Mouse (Mus musculus) forebrain, embryonic 11.5 days (tissue): ENCODE results near the gene Dagla. TPM values are rescaled to one million over a fixed set of nuclear protein-coding genes. Genes with fewer than 3 reads are reported as not detected.

Source experiments
- ATAC-seq: fragments of 200-750 bp; cut with Nextera tagmentation; replicated peaks from 2 replicates; pipeline ENCODE4 v1.8.0; 2017; ENCODE audit warnings: moderate TSS enrichment; ENCODE audit not compliant: low FRiP score
- DNase-seq: peaks from one replicate; pipeline ENCODE4 v3.0.0-alpha.2; 2017; ENCODE audit warnings: low spot score
- H3K27ac ChIP-seq: fragments of 300-500 bp; sonication (generic); 2 replicates; pipeline ENCODE4 v1.5.1; 2014; ENCODE audit warnings: low read depth, low read length
- H3K27me3 ChIP-seq: fragments of 300-500 bp; sonication (generic); 2 replicates; pipeline ENCODE4 v1.6.1; 2014; ENCODE audit warnings: mild to moderate bottlenecking, low read length, mixed read lengths; ENCODE audit not compliant: control insufficient read depth, insufficient read depth
- H3K36me3 ChIP-seq: fragments of 300-500 bp; sonication (generic); 2 replicates; pipeline ENCODE4 v1.6.1; 2014; ENCODE audit warnings: mild to moderate bottlenecking, low read length, moderate library complexity, mixed read lengths; ENCODE audit not compliant: control insufficient read depth, insufficient read depth
- H3K4me1 ChIP-seq: fragments of 300-500 bp; sonication (generic); replicated peaks from 2 replicates; pipeline ENCODE4 v1.6.1; 2014; ENCODE audit warnings: low read length, mixed read lengths; ENCODE audit not compliant: control insufficient read depth, insufficient read depth
- H3K4me2 ChIP-seq: fragments of 300-500 bp; sonication (generic); 2 replicates; pipeline ENCODE4 v1.6.1; 2014; ENCODE audit warnings: low read depth, mild to moderate bottlenecking, low read length, moderate library complexity, mixed read lengths; ENCODE audit not compliant: severe bottlenecking
- H3K4me3 ChIP-seq: fragments of 300-500 bp; sonication (generic); 2 replicates; pipeline ENCODE4 v1.5.1; 2014; ENCODE audit warnings: low read depth, low read length
- H3K9ac ChIP-seq: fragments of 300-500 bp; sonication (generic); 2 replicates; pipeline ENCODE4 v1.6.1; 2014; ENCODE audit warnings: low read length
- H3K9me3 ChIP-seq: fragments of 300-500 bp; sonication (generic); 2 replicates; pipeline ENCODE4 v1.6.1; 2016; ENCODE audit warnings: low read length, mixed read lengths; ENCODE audit not compliant: control insufficient read depth
- WGBS: fragments of 180-500 bp; shearing (Covaris S2); extraction: QIAGEN DNeasy Blood & Tissue Kit; methylation state at CpG from one replicate; pipeline ENCODE4 v1.1.7; 2014; 5-methylcytosine and 5-hydroxymethylcytosine counted together
- polyA plus RNA-seq: library from polyadenylated mRNA; unstranded; fragments of >200 nt; fragmentation: Nextera tagmentation; extraction: Ambion mirVana; gene quantifications from 2 replicates; pipeline ENCODE4 v1.2.1, GENCODE M21; 2014

Gene Dagla
- polyA plus RNA-seq, 1 experiment from 2014 or later = 2.5 TPM

DNA sequence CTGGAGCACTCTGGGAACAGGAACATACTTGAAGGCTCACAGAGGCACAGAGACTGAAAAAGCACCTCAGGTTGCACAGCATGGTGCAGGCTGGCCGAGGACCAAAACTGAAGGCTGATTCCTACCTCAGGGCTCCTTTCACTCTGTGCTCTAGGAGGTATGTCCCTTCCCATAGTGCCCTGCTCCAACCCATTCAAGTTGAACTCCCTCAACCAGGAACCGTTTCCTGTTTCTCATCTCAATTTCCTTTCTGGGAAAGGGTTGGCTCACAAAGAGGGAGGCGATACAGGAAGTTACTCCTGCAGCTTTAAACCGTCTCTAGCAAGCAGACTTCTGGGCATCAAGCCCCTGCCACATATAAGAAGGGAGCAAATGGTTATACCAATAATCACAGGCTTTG, 13.1 kb upstream of the Dagla start:
- Histone ChIP-seq H3K36me3 (no peaks in the 10 kb centered on the region), H3K27ac (no peak overlapping the region), H3K4me2 (no peak overlapping the region), H3K4me3 (no peak overlapping the region), H3K27me3 (no peaks in the 10 kb centered on the region), H3K9ac (no peak overlapping the region), H3K4me1 (no peaks in the 10 kb centered on the region), H3K9me3 (no peaks in the 10 kb centered on the region)
- DNase-seq (no peak), ATAC-seq (no peak)
- 81% methylated on average over 4 of the region's 4 CpGs for WGBS

- no peak for ATAC-seq
- Histone ChIP-seq H3K4me1 (no peaks in the 10 kb centered on the region), H3K36me3 (no peaks in the 10 kb centered on the region), H3K9ac (no peak overlapping the region), H3K9me3 (no peaks in the 10 kb centered on the region), H3K27me3 (no peaks in the 10 kb centered on the region), H3K4me2 (no peak overlapping the region), H3K4me3 (no peak overlapping the region), H3K27ac (no peak overlapping the region)
- DNase-seq = no peak
- WGBS = 83% methylated on average over 2 of the region's 2 CpGs
Observed at GRCm38 (mm10) chr19:10317358-10317757, 12.7 kb upstream of the Dagla start.

- H3K36me3 ChIP-seq = no peaks in the 10 kb centered on the region
- DNase-seq = no peak
- 69% methylated on average over 4 of the region's 4 CpGs for WGBS
Observed at GRCm38 (mm10) chr19:10316956-10317355, 12.3 kb upstream of the Dagla start.

DNA sequence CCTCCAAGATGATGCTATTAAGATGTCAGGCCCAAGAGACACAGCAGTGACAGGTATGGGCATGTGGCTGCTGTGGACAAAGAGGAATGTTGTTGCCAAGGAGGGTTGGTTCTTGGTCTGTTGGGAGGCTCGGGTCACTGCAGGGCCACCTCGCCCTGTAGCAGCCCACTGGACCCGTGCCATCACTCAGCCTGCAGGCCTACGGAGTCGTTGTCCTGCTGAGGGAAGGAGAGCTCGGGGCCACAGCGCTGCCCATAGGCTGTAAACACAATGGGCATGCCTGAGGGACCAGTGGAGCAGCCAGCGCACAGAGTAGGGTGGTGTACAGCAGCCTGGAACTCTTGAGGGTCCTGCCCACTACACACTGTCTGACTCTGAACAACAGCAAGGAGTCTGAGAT, 7.4 kb upstream of the Dagla start:
- ATAC-seq = no peak
- H3K9me3 ChIP-seq = no peaks in the 10 kb centered on the region
- no peaks in the 10 kb centered on the region for H3K4me1 ChIP-seq
- 79% methylated on average over 8 of the region's 8 CpGs for WGBS
- H3K4me2 ChIP-seq = no peak overlapping the region
- H3K27ac ChIP-seq = no peak overlapping the region
- no peak for DNase-seq
- no peak overlapping the region for H3K9ac ChIP-seq
- H3K27me3 ChIP-seq = no peaks in the 10 kb centered on the region
- H3K36me3 ChIP-seq = no peaks in the 10 kb centered on the region
- no peak overlapping the region for H3K4me3 ChIP-seq

More at GRCm38 (mm10) chr19:10316956-10317355, 12.3 kb upstream of the Dagla start:
- H3K4me2 ChIP-seq = no peak overlapping the region
- H3K4me3 ChIP-seq = no peak overlapping the region
- no peaks in the 10 kb centered on the region for H3K9me3 ChIP-seq
- ATAC-seq = no peak
- H3K27me3 ChIP-seq = no peaks in the 10 kb centered on the region
- H3K4me1 ChIP-seq = no peaks in the 10 kb centered on the region
- H3K27ac ChIP-seq = no peak overlapping the region
- H3K9ac ChIP-seq = no peak overlapping the region

GRCm38 (mm10) chr19:10308990-10309389, 4.3 kb upstream of the Dagla start:
- no peak overlapping the region for H3K27ac ChIP-seq
- no peak for DNase-seq
- no peaks in the 10 kb centered on the region; the same call in none of the 2 replicates for H3K4me1 ChIP-seq
- H3K36me3 ChIP-seq = no peaks in the 10 kb centered on the region
- no peaks in the 10 kb centered on the region for H3K9me3 ChIP-seq
- 53% methylated on average over 2 of the region's 2 CpGs for WGBS
- H3K4me2 ChIP-seq = no peak overlapping the region
- H3K4me3 ChIP-seq = no peak overlapping the region
- H3K9ac ChIP-seq = no peak overlapping the region
- 0 out of 2 replicates have a peak, but pooled peaks cover under 1% of the 10 kb centered on the region for H3K27me3 ChIP-seq
- ATAC-seq = no peak

GRCm38 (mm10) chr19:10307941-10308340, 3.3 kb upstream of the Dagla start:
- no peaks in the 10 kb centered on the region; the same call in none of the 2 replicates for H3K4me1 ChIP-seq
- H3K36me3 ChIP-seq = no peaks in the 10 kb centered on the region
- ATAC-seq (no peak), DNase-seq (no peak)
- H3K27ac ChIP-seq = no peak overlapping the region
- 0 out of 2 replicates have a peak, but pooled peaks cover 2% of the 10 kb centered on the region for H3K27me3 ChIP-seq
- WGBS = 43% methylated on average over 6 of the region's 6 CpGs
- no peak overlapping the region for H3K4me2 ChIP-seq
- no peak overlapping the region for H3K9ac ChIP-seq
- H3K9me3 ChIP-seq = no peaks in the 10 kb centered on the region
- H3K4me3 ChIP-seq = no peak overlapping the region

GRCm38 (mm10) chr19:10307351-10307750, 2.7 kb upstream of the Dagla start:
- no peak overlapping the region for H3K27ac ChIP-seq
- 0 out of 2 replicates have a peak, but pooled peaks cover 2% of the 10 kb centered on the region for H3K27me3 ChIP-seq
- 78% methylated on average over 5 of the region's 5 CpGs for WGBS

DNA sequence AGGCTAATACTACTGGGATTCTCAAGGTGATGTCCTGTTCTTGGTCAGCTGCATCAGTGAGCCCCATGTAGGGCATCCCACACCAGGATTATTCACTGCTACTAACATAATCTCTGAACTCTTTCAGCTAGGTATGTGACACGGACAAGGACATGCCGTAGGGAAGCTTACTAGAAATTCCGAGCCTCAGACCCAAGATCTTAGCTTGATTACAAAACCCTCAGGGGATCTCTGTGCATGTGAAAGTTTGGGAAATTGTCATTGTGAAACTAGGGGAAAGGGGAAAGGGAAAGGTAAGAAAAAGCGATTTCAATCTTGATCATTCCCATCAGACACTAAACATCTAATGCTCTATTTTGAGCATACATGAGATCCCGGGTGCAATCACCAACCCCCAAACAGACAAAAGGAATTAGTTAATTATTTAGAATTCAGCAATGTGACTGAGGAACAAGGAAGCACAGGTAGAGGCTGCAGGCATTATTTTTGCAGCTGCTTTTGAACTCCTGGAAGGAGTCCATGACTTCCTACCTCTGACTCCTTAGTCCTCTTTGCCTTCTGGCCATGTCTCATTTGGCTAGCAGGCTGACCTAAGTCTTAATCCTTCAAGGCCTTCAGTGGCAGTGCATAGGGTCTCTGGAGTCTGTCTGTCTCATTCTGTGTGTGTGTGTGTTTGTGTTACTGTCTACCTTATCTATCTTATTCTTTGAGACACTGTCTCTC, 2.0 kb upstream of the Dagla start:
- no peak for ATAC-seq

More at GRCm38 (mm10) chr19:10307351-10307750, 2.7 kb upstream of the Dagla start:
- Histone ChIP-seq H3K4me3 (no peak overlapping the region), H3K9me3 (no peaks in the 10 kb centered on the region), H3K4me2 (no peak overlapping the region), H3K9ac (no peak overlapping the region), H3K36me3 (no peaks in the 10 kb centered on the region), H3K4me1 (no peaks in the 10 kb centered on the region; the same call in none of the 2 replicates)
- DNase-seq (no peak), ATAC-seq (no peak)

GRCm38 (mm10) chr19:10305640-10306039, 963 bp upstream of the Dagla start:
- H3K27ac ChIP-seq = no peak overlapping the region
- ATAC-seq (no peak), DNase-seq (no peak)
- 0 out of 2 replicates have a peak, but pooled peaks cover 2% of the 10 kb centered on the region for H3K27me3 ChIP-seq
- no peaks in the 10 kb centered on the region; the same call in none of the 2 replicates for H3K4me1 ChIP-seq
- no peaks in the 10 kb centered on the region for H3K36me3 ChIP-seq
- H3K9ac ChIP-seq = no peak overlapping the region
- H3K4me3 ChIP-seq = no peak overlapping the region
- WGBS = 86% methylated on average over 12 of the region's 12 CpGs
- H3K9me3 ChIP-seq = no peaks in the 10 kb centered on the region
- no peak overlapping the region for H3K4me2 ChIP-seq

More for the DNA sequence above, 2.0 kb upstream of the Dagla start:
- Histone ChIP-seq H3K27ac (no peak overlapping the region), H3K4me3 (no peak overlapping the region), H3K9ac (no peak overlapping the region), H3K9me3 (no peaks in the 10 kb centered on the region), H3K4me1 (no peaks in the 10 kb centered on the region; the same call in none of the 2 replicates), H3K27me3 (0 out of 2 replicates have a peak, but pooled peaks cover 2% of the 10 kb centered on the region), H3K4me2 (no peak overlapping the region), H3K36me3 (no peaks in the 10 kb centered on the region)
- DNase-seq = no peak
- 89% methylated on average over 5 of the region's 5 CpGs for WGBS
